Mouse (Mus musculus): ENCODE measurements around the gene Ddx60. TPM values are rescaled to one million over a fixed set of nuclear protein-coding genes. Genes with fewer than 3 reads are reported as not detected.

Gene Ddx60
- total RNA-seq, 2 experiments from 2014 or later = 1.3 to 2.1 TPM

DNA sequence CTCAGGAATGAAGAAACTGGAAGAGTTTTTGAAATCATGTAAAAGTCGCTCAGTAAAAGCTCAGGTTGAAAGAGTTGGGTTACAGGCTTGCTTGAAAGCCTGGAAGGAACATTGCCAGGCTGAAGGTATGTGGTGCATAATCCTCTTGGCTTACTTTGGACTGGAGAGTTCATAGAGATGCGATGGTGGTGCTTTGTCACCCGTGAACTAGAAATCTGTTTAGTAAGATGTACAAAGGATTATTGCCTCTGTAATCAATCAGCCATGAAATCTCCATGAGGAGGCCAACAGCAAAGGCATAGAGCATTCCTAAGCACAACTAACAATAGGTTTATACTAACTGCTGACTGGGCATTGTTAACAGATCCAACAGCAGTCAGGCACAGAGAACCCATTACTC, 41.7 kb downstream of the Ddx60 start:
- intact Hi-C loops (cut with DNase I) = no loop called here

DNA sequence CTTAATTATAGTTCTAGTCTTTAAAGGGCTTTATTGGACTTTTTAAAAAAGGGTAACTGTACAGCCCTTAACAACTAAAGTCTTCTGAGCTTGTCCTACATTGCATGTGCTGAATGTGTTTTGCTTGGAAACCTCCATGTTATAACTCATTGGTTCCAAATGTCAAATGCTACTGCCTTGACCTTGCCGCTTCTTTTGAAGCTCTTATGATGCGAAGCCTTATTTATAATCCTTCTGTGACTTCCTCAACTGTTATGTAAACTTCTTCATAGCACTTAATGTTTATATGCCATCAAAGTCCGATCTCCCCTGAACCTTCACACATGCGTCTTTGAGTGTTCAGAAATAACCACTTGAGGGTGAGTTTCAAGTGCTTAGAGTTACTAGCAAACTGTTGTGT, 57.1 kb downstream of the Ddx60 start:
- no peak for DNase-seq (ENCODE audit: low spot score)
- intact Hi-C loops (cut with DNase I) = no loop called here

More for the DNA sequence above, 41.7 kb downstream of the Ddx60 start:
- DNase-seq (ENCODE audit: low spot score) = no peak

- no peak for DNase-seq (ENCODE audit: low spot score)
- intact Hi-C loops (cut with DNase I) = no loop called here
These were observed 58.0 kb downstream of the Ddx60 start for GRCm38 (mm10) chr8:61985703-61986475.

DNA sequence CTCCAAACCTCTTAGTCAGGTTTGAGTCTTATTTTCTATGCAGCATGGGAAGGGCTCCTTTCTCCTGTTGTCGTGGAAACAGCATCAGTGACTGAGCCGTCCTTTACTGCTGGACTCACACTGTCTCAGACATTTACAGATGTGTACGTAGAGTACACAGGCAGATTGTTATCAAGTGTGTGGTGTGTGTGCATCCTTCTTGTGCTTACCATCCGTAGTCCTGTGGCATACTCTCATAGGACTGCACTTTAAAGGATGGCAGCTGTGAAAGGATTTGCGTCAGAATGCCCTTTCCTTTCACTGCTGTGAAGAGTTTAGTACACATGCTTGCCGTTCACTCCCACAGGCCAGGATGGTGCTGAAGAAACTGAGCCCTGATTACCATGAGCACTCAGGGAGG, 61.6 kb downstream of the Ddx60 start:
- no peak for DNase-seq (ENCODE audit: low spot score)
- intact Hi-C loops (cut with DNase I) = no loop called here

GRCm38 (mm10) chr8:61992796-61993195, 64.9 kb downstream of the Ddx60 start:
- DNase-seq (ENCODE audit: low spot score) = no peak
- intact Hi-C loops (cut with DNase I) = no loop called here

DNA sequence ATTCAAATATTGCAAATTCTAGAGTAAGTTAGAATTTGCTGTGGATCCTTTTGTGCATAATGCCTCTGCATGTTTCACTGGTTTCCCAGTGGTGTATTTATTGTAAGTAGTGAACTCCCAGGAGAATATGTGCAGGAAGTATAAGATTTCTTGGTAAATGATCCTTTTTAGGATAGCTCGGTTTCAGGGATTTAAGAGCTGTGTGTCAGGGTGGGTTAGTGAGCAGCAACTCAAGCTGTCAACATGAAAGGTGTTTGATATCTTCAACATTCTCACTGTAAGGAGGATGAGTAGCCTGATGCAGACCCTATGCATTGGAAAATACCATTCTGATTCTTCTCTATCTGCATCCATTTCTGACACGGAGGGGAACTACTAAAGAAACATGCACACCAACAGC, 69.2 kb downstream of the Ddx60 start:
- intact Hi-C loops (cut with DNase I) = no loop called here
- DNase-seq (ENCODE audit: low spot score) = no peak

DNA sequence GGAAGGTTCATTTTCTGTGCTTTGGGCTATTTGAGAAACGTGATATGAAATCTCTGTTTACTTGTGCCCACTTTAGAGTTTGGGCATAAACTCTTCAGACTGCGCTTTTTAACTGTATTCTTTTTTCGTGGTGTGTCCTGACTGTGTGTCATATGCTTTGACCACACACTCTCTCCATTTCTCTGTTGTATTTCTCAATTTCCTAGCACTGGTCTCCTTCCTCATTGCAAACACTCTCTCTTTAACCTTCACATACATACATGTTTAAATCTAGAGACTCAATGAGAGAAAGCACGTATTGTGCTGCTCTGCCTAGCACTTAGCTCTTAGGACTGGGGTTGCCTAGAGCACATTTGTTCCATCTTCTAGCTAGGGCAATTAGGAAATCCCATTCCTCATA, 86.3 kb downstream of the Ddx60 start:
- DNase-seq (ENCODE audit: low spot score) = no peak
- intact Hi-C loops (cut with DNase I) = no loop called here

DNA sequence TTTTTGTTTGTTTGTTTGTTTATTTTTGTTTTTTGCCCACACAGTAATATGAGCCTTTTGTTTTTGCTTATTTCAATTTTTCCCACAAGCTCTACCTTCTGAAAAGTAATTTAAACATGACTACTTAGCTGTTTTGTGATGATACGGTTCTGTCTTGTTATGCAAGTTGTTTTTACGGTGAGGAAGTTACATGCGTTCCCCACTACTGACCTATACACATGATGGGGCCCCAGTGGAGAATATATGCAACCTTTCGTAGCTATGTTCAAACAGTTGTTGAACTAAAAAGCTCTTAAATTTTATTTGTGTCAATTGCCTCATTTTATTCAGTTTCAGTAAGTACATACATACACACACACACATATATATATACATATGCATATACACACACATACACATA, 86.7 kb downstream of the Ddx60 start:
- intact Hi-C loops (cut with DNase I) = no loop called here
- no peak for DNase-seq (ENCODE audit: low spot score)

GRCm38 (mm10) chr8:62034351-62034750, 106.5 kb downstream of the Ddx60 start:
- intact Hi-C loops (cut with DNase I) = loop anchor here (5.0 kb wide), 1 partner anchor 142 kb away; no protein-coding TSS in a partner anchor
- no peak for DNase-seq (ENCODE audit: low spot score)

DNA sequence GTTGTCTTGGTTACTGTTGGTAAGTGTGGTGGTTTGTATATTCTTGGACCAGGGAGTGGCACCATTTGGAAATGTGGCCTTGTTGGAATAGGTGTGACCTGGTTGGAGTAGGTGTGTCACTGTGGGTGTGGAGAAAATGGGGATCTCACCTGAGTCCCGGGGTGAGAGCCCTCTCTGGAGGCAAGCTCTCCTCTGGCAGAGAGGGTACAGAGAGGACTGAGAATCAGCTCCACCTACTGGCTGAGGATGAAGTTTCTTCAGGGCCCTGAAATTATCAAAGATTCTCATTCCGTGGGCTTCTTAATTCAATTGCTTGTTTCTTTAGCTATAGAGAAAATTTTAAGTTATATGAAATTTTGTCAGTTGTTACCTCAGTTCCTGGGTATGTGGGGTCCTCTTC, 118.9 kb downstream of the Ddx60 start:
- intact Hi-C loops (cut with DNase I) = no loop called here
- no peak for DNase-seq (ENCODE audit: low spot score)

GRCm38 (mm10) chr8:62060357-62060756, 132.5 kb downstream of the Ddx60 start:
- no peak for DNase-seq (ENCODE audit: low spot score)
- intact Hi-C loops (cut with DNase I) = loop anchor here (1.0 kb wide), 1 partner anchor 166 kb away; no protein-coding TSS in a partner anchor

- intact Hi-C loops (cut with DNase I) = no loop called here
- DNase-seq (ENCODE audit: low spot score) = no peak
These were observed 140.4 kb downstream of the Ddx60 start for GRCm38 (mm10) chr8:62068305-62068704.

DNA sequence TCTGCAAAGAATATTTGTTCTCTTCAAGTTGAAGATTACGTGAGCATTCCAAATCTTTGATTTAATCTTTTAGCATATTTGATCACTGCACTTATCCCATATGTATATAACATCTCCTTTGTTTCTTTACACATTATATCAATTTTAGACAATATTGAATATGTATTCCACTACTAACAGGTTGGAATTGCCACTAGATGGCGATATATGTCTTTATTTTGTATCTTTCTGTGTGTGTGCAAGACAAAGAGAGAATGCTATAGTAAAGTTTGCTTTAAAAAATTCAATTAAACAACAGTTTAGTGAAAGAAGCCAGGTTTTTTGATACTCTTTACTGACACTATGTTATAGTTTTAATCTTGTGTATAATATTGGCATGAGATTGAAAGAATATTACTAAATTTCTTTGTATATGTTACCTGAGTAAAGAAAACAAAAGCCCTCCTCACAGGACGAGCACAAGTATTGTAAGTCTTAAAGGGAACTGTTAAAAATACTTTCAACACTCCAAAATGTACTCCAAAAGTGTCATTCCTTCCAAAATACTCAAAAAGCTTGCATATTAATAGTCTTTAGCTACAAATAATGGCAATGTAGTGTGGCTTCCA, 152.4 kb downstream of the Ddx60 start:
- no peak for DNase-seq (ENCODE audit: low spot score)
- intact Hi-C loops (cut with DNase I) = loop anchor here (2.0 kb wide), 1 partner anchor 1799 kb away; no protein-coding TSS in a partner anchor

DNA sequence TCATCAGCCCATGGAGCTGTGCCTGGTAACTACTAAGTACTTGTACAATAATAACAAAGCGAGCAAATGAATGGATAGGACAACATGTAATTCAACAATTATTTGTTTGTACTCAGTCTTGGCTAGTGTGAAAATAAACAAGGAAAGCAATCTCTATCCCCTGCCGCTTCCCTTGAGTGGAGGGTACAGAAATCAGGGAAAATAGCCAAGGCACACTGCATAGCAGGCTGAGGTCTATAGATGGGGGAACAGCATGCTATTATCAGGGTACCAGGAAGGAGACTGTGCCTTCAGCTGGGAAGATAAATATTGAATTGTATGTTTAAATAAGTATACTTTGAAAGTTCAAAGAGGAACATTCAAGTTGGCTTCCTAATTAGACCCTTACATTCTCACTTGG, 153.9 kb downstream of the Ddx60 start:
- intact Hi-C loops (cut with DNase I) = loop anchor here (2.0 kb wide), 1 partner anchor 1797 kb away; no protein-coding TSS in a partner anchor

More for the DNA sequence above, 153.9 kb downstream of the Ddx60 start:
- DNase-seq (ENCODE audit: low spot score) = no peak

Other genes with a start within 250 kb of the Ddx60 start
- gene Palld, start 25.4 kb upstream of the Ddx60 start, total RNA-seq (2021) = 100 to 1,000 TPM; 228 to 233 TPM
- gene Anxa10, start 195.1 kb downstream of the Ddx60 start, total RNA-seq (2021) = not detected